Mouse (Mus musculus) MEL (cell line): ENCODE measurements around the gene Gm17581. TPM values are rescaled to one million over a fixed set of nuclear protein-coding genes. Genes with fewer than 3 reads are reported as not detected.
"Not testable (repeated sequence)": the region's sequence is repeated elsewhere in the genome, so short reads cannot be mapped to it uniquely, and the experiment has no call there.

Experiments used
- DNase-seq: peaks from one replicate; pipeline ENCODE4 v3.0.0; 2011; ENCODE audit warnings: low read depth, low spot score
- H3K27ac ChIP-seq: 2 replicates; pipeline ENCODE4 v1.5.1; 2012; ENCODE audit warnings: low read depth, mild to moderate bottlenecking, control low read depth, low read length, moderate library complexity; ENCODE audit not compliant: control insufficient read depth
- H3K27me3 ChIP-seq, 2 experiments: fragments of 150-350 bp in 1 of 2; sonication (generic) in 1 of 2; 2 replicates each; pipeline ENCODE4 v1.6.1; 2012; ENCODE audit warnings: low read length in 2 of 2, mild to moderate bottlenecking in 2 of 2, improper control_type of control experiment in 1 of 2, moderate library complexity in 1 of 2; ENCODE audit not compliant: insufficient read depth in 2 of 2, control insufficient read depth in 1 of 2
- H3K36me3 ChIP-seq, 2 experiments: 2 replicates each; pipeline ENCODE4 v1.6.1; 2012 to 2014; ENCODE audit warnings: low read length in 2 of 2, improper control_type of control experiment in 1 of 2, inconsistent platforms in 1 of 2, mild to moderate bottlenecking in 1 of 2; ENCODE audit not compliant: insufficient read depth in 2 of 2, control insufficient read depth in 1 of 2
- H3K4me1 ChIP-seq, 2 experiments: fragments of 150-350 bp in 1 of 2; sonication (generic) in 1 of 2; 2 replicates each; pipeline ENCODE4 v1.6.1; 2012; ENCODE audit warnings: low read length in 2 of 2, improper control_type of control experiment in 1 of 2, mild to moderate bottlenecking in 1 of 2; ENCODE audit not compliant: insufficient read depth in 2 of 2, control insufficient read depth in 1 of 2
- H3K4me3 ChIP-seq, 2 experiments: fragments of 150-350 bp in 1 of 2; sonication (generic) in 1 of 2; 2 replicates each; pipeline ENCODE4 v1.5.1; 2012; ENCODE audit warnings: low read depth in 2 of 2, low read length in 2 of 2, mild to moderate bottlenecking in 2 of 2, moderate library complexity in 2 of 2, control low read depth in 1 of 2, improper control_type of control experiment in 1 of 2; ENCODE audit not compliant: control insufficient read depth in 1 of 2, insufficient read depth in 1 of 2
- H3K79me2 ChIP-seq: 2 replicates; pipeline ENCODE4 v1.6.1; 2012; ENCODE audit warnings: mild to moderate bottlenecking, low read length, moderate library complexity; ENCODE audit not compliant: control insufficient read depth, poor library complexity, insufficient read depth
- H3K9ac ChIP-seq: 2 replicates; pipeline ENCODE4 v1.6.1; 2012; ENCODE audit warnings: low read depth, mild to moderate bottlenecking, control low read depth, low read length, moderate library complexity; ENCODE audit not compliant: control insufficient read depth, poor library complexity, severe bottlenecking
- H3K9me3 ChIP-seq: fragments of 150-350 bp; sonication (generic); replicated peaks from 2 replicates; pipeline ENCODE4 v1.6.1; 2012; ENCODE audit warnings: mild to moderate bottlenecking, low read length, improper control_type of control experiment, moderate library complexity; ENCODE audit not compliant: insufficient read depth
- BHLHE40 ChIP-seq: IDR thresholded peaks from 2 replicates; pipeline ENCODE4 v1.6.1; 2012; ENCODE audit warnings: low read depth, mild to moderate bottlenecking, inconsistent platforms, low read length, improper control_type of control experiment, borderline replicate concordance
- CHD1 ChIP-seq: IDR thresholded peaks from 2 replicates; pipeline ENCODE4 v1.6.1; 2012; ENCODE audit warnings: low read depth, mild to moderate bottlenecking, inconsistent platforms, low read length, improper control_type of control experiment
- CTCF ChIP-seq, 3 experiments: IDR thresholded peaks in 2 of 3; conservative IDR thresholded peaks in 1 of 3; 2 replicates each; pipeline ENCODE4 v1.5.1; 2011 to 2012; ENCODE audit warnings: low read length in 3 of 3, low read depth in 2 of 3, mild to moderate bottlenecking in 2 of 3, improper control_type of control experiment in 1 of 3, inconsistent platforms in 1 of 3, mixed read lengths in 1 of 3, moderate library complexity in 1 of 3; ENCODE audit not compliant: control insufficient read depth in 1 of 3, insufficient read depth in 1 of 3, poor library complexity in 1 of 3, severe bottlenecking in 1 of 3
- E2F4 ChIP-seq: IDR thresholded peaks from 2 replicates; pipeline ENCODE4 v1.6.1; 2011; ENCODE audit warnings: low read depth, low read length, improper control_type of control experiment, borderline replicate concordance
- ELF1 ChIP-seq: IDR thresholded peaks from 2 replicates; pipeline ENCODE4 v1.6.1; 2014; ENCODE audit warnings: low read depth, mild to moderate bottlenecking, inconsistent platforms, low read length, improper control_type of control experiment, moderate library complexity
- EP300 ChIP-seq, 2 experiments: IDR thresholded peaks; 2 replicates each; pipeline ENCODE4 v1.6.1; 2011; ENCODE audit warnings: improper control_type of control experiment in 2 of 2, low read length in 2 of 2, low read depth in 1 of 2, mild to moderate bottlenecking in 1 of 2
- GATA1 ChIP-seq: IDR thresholded peaks from 2 replicates; pipeline ENCODE4 v1.6.1; 2011; ENCODE audit warnings: low read depth, low read length, improper control_type of control experiment
- KAT2A ChIP-seq: conservative IDR thresholded peaks from 2 replicates; pipeline ENCODE4 v1.6.1; 2012; ENCODE audit warnings: low read depth, low read length, improper control_type of control experiment, inconsistent platforms
- MAZ ChIP-seq: IDR thresholded peaks from 2 replicates; pipeline ENCODE4 v1.6.1; 2012; ENCODE audit warnings: low read depth, mild to moderate bottlenecking, inconsistent platforms, low read length, improper control_type of control experiment
- MEF2A ChIP-seq: IDR thresholded peaks from 2 replicates; pipeline ENCODE4 v1.6.1; 2014; ENCODE audit warnings: low read depth, mild to moderate bottlenecking, inconsistent platforms, low read length, improper control_type of control experiment; ENCODE audit not compliant: poor library complexity, insufficient replicate concordance, severe bottlenecking; ENCODE audit errors: extremely low read depth
- MXI1 ChIP-seq: IDR thresholded peaks from 2 replicates; pipeline ENCODE4 v1.6.1; 2011; ENCODE audit warnings: mild to moderate bottlenecking, low read depth, low read length, improper control_type of control experiment
- MYB ChIP-seq: IDR thresholded peaks from 2 replicates; pipeline ENCODE4 v1.6.1; 2011; ENCODE audit warnings: mild to moderate bottlenecking, low read depth, low read length, improper control_type of control experiment
- MYC ChIP-seq: IDR thresholded peaks from 2 replicates; pipeline ENCODE4 v1.6.1; 2011; ENCODE audit warnings: low read depth, mild to moderate bottlenecking, low read length, improper control_type of control experiment, moderate library complexity
- POLR2A ChIP-seq, 2 experiments: IDR thresholded peaks; 2 replicates each; pipeline ENCODE4 v1.6.1; 2011 to 2012; ENCODE audit warnings: low read length in 2 of 2, mild to moderate bottlenecking in 2 of 2, control low read depth in 1 of 2, improper control_type of control experiment in 1 of 2, low read depth in 1 of 2, moderate library complexity in 1 of 2; ENCODE audit not compliant: control insufficient read depth in 1 of 2, insufficient read depth in 1 of 2, poor library complexity in 1 of 2
- POLR2AphosphoS5 ChIP-seq: IDR thresholded peaks from 2 replicates; pipeline ENCODE4 v1.6.1; 2012; ENCODE audit warnings: low read depth, borderline replicate concordance, mild to moderate bottlenecking, inconsistent platforms, low read length, moderate library complexity, mixed read lengths
- RCOR1 ChIP-seq: IDR thresholded peaks from 2 replicates; pipeline ENCODE4 v1.6.1; 2012; ENCODE audit warnings: low read depth, mild to moderate bottlenecking, inconsistent platforms, low read length, improper control_type of control experiment
- SIN3A ChIP-seq: IDR thresholded peaks from 2 replicates; pipeline ENCODE4 v1.6.1; 2012; ENCODE audit warnings: low read length, improper control_type of control experiment, inconsistent platforms
- TBP ChIP-seq: IDR thresholded peaks from 2 replicates; pipeline ENCODE4 v1.8.0; 2011; ENCODE audit warnings: low read depth, low read length, improper control_type of control experiment
- UBTF ChIP-seq: IDR thresholded peaks from 2 replicates; pipeline ENCODE4 v1.6.1; 2012; ENCODE audit warnings: low read depth, mild to moderate bottlenecking, inconsistent platforms, low read length, improper control_type of control experiment, moderate library complexity, borderline replicate concordance; ENCODE audit not compliant: insufficient read depth
- USF1 ChIP-seq: IDR thresholded peaks from 2 replicates; pipeline ENCODE4 v1.6.1; 2014; ENCODE audit warnings: low read depth, mild to moderate bottlenecking, inconsistent platforms, low read length, improper control_type of control experiment, moderate library complexity
- USF2 ChIP-seq, 2 experiments: IDR thresholded peaks; 2 replicates each; pipeline ENCODE4 v1.6.1; 2011 to 2012; ENCODE audit warnings: improper control_type of control experiment in 2 of 2, low read length in 2 of 2, borderline replicate concordance in 1 of 2, inconsistent platforms in 1 of 2, low read depth in 1 of 2, mild to moderate bottlenecking in 1 of 2; ENCODE audit not compliant: insufficient read depth in 1 of 2
- ZKSCAN1 ChIP-seq: IDR thresholded peaks from 2 replicates; pipeline ENCODE4 v1.6.1; 2012; ENCODE audit warnings: low read depth, mild to moderate bottlenecking, inconsistent platforms, low read length, improper control_type of control experiment, moderate library complexity
- ZNF384 ChIP-seq: IDR thresholded peaks from 2 replicates; pipeline ENCODE4 v1.6.1; 2012; ENCODE audit warnings: low read depth, mild to moderate bottlenecking, inconsistent platforms, low read length, improper control_type of control experiment
- polyA plus RNA-seq, 2 experiments: library from polyadenylated mRNA; stranded (reverse) in 1 of 2; unstranded in 1 of 2; fragments of >175 nt in 1 of 2; fragments of >200 nt in 1 of 2; gene quantifications; 2 replicates each; pipeline versions ENCODE4 v1.2.1 to v1.2.4; 2012; ENCODE audit warnings: low replicate concordance in 2 of 2, low read depth in 1 of 2; ENCODE audit not compliant: insufficient read length in 2 of 2, insufficient read depth in 1 of 2, missing spikeins in 1 of 2
- total RNA-seq: library from RNA; depleted of rRNA; stranded (reverse); fragments of 300-350 nt; gene quantifications from 2 replicates; pipeline ENCODE4 v1.2.3, GENCODE M21; 2012

Gm17581 gene
- total and polyA plus RNA-seq, 3 experiments = not detected

- Histone ChIP-seq H3K36me3 (no peaks in the 10 kb centered on the region; a peak in 1 of 4 replicates), H3K4me1 (peaks cover 0 to 3% of the 10 kb centered on the region in 2 experiments; a peak in 1 of 4 replicates), H3K9me3 (no peaks in the 10 kb centered on the region), H3K27ac (no peak overlapping the region), H3K4me3 (no peak overlapping the region), H3K79me2 (no peaks in the 10 kb centered on the region), H3K27me3 (no peaks in the 10 kb centered on the region), H3K9ac (no peak overlapping the region)
- no peak for DNase-seq
- no peak for TF ChIP-seq USF1
- TF ChIP-seq ZKSCAN1 = no peak
- no peak for TF ChIP-seq USF2 (IDR thresholded peaks at IDR 0.05; ENCODE audit: borderline replicate concordance in 1 of 2, insufficient read depth in 1 of 2, low read depth in 1 of 2, low read length in 2 of 2)
- no peak for TF ChIP-seq UBTF
- no peak for TF ChIP-seq RCOR1
- no peak for TF ChIP-seq EP300 (IDR thresholded peaks at IDR 0.05; ENCODE audit: low read depth in 1 of 2, low read length in 2 of 2)
Observed at GRCm38 (mm10) chr2:155701399-155701919, 34.2 kb downstream of the Gm17581 start.

- H3K4me3 ChIP-seq, H3K9me3 ChIP-seq, H3K27me3 ChIP-seq, DNase-seq, H3K79me2 ChIP-seq, H3K27ac ChIP-seq, H3K36me3 ChIP-seq, H3K4me1 ChIP-seq, H3K9ac ChIP-seq: not testable (repeated sequence)
- peak; percentile 68 for TF ChIP-seq TBP
Observed at GRCm38 (mm10) chr2:155698443-155698842, 37.2 kb downstream of the Gm17581 start.

GRCm38 (mm10) chr2:155696851-155697250, 38.8 kb downstream of the Gm17581 start:
- no peak overlapping the region for H3K27ac ChIP-seq
- H3K79me2 ChIP-seq = peaks cover 3% of the 10 kb centered on the region
- H3K4me3 ChIP-seq = no peak overlapping the region; a peak in 1 of 4 replicates
- peaks cover 0 to 2% of the 10 kb centered on the region in 2 experiments; a peak in 1 of 4 replicates for H3K36me3 ChIP-seq
- no peaks in the 10 kb centered on the region for H3K9me3 ChIP-seq
- H3K27me3 ChIP-seq = no peaks in the 10 kb centered on the region
- no peak for TF ChIP-seq EP300 (IDR thresholded peaks at IDR 0.05; ENCODE audit: low read depth in 1 of 2, low read length in 2 of 2)
- TF ChIP-seq BHLHE40 = no peak
- no peak for TF ChIP-seq USF1
- TF ChIP-seq MYB = no peak
- no peak for TF ChIP-seq POLR2A (IDR thresholded peaks at IDR 0.05; ENCODE audit: control insufficient read depth in 1 of 2, insufficient read depth in 1 of 2, low read depth in 1 of 2, low read length in 2 of 2, poor library complexity in 1 of 2)
- TF ChIP-seq ZNF384 = no peak
- no peak for TF ChIP-seq MEF2A
- no peak for TF ChIP-seq MYC
- no peak for TF ChIP-seq GATA1
- no peak for TF ChIP-seq E2F4
- no peak for TF ChIP-seq ELF1
- no peak for TF ChIP-seq MXI1
- no peak for TF ChIP-seq MAZ
- no peak for TF ChIP-seq CHD1
- TF ChIP-seq KAT2A = no peak
- no peak for TF ChIP-seq USF2 (IDR thresholded peaks at IDR 0.05; ENCODE audit: borderline replicate concordance in 1 of 2, insufficient read depth in 1 of 2, low read depth in 1 of 2, low read length in 2 of 2)
- no peak for TF ChIP-seq POLR2AphosphoS5
- no peak for TF ChIP-seq CTCF (IDR thresholded peaks at IDR 0.05 in 2 of 3, conservative IDR thresholded peaks at IDR 0.05 in 1 of 3; ENCODE audit: control insufficient read depth in 1 of 3, insufficient read depth in 1 of 3, low read depth in 2 of 3, low read length in 3 of 3, poor library complexity in 1 of 3, severe bottlenecking in 1 of 3)
- no peak for TF ChIP-seq UBTF
- TF ChIP-seq SIN3A = no peak
- DNase-seq = peak; percentile 20
- H3K9ac ChIP-seq = no peak overlapping the region
- peaks cover 0 to 3% of the 10 kb centered on the region in 2 experiments; a peak in 1 of 4 replicates for H3K4me1 ChIP-seq
